Mouse (Mus musculus) megakaryocyte-erythroid progenitor cell, adult 5 weeks (primary cell): ENCODE data around the gene Olfr520. TPM values are rescaled to one million over a fixed set of nuclear protein-coding genes. Genes with fewer than 3 reads are reported as not detected.

Experiments used
- polyA plus RNA-seq: library from polyadenylated mRNA; stranded (reverse); fragments of >175 nt; gene quantifications from 2 replicates; pipeline ENCODE4 v1.2.3, GENCODE M21; 2012

Olfr520 gene
- not detected in 2 replicates for polyA plus RNA-seq

DNA sequence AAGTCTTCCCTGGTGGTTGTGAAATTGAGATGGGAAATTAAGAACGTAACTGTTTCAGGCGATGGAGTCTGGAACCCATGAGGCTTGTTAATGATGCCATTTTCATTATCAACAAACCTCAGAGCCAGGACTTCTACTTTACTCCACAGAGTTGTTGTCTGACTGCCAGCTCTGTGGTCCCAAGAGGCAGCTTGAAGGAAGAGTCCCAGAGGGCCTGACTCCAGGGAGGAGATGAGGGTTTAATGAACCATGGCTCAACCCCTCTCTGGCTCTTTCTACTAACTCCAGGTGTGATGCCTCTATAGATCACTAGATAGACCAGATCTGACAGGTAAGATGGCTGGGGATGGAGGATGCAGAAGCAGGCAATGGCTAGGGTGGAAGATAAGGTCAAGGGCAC is at the start of gene Olfr520:
Gene Olfr520, plus strand, starts transcription at position 301 of the 400 bp plus-strand sequence.

GRCm38 (mm10) chr7:99711166-99711565 is 18.9 kb upstream of the Olfr520 start, which contains the start of gene Slco2b1:
Slco2b1 (minus strand) TSS chr7:99711340.

GRCm38 (mm10) chr7:99763207-99763606 is 33.1 kb downstream of the Olfr520 start, which contains the start of gene Olfr521:
Olfr521 (plus strand) TSS chr7:99763507.

Other genes starting within 250 kb of the Olfr520 start
- 479 and 484 TPM in 2 replicates for gene Rps3, start 246.5 kb upstream of the Olfr520 start, polyA plus RNA-seq
- gene Arrb1, start 194.8 kb upstream of the Olfr520 start, polyA plus RNA-seq: 40.7 and 44.1 TPM in 2 replicates
- gene Tpbgl, start 103.2 kb upstream of the Olfr520 start, polyA plus RNA-seq: 0.04 and 0.22 TPM in 2 replicates
- gene Slco2b1, start 18.9 kb upstream of the Olfr520 start, polyA plus RNA-seq: 0.17 and 0.35 TPM in 2 replicates
- gene Olfr521, start 33.2 kb downstream of the Olfr520 start, polyA plus RNA-seq: not detected in 2 replicates
- gene Neu3, start 98.1 kb downstream of the Olfr520 start, polyA plus RNA-seq: 1.1 and 1.3 TPM in 2 replicates
- gene Xrra1, start 128.8 kb downstream of the Olfr520 start, polyA plus RNA-seq: 0.03 and 0.05 TPM in 2 replicates
- 144 and 167 TPM in 2 replicates for gene Spcs2, start 133.2 kb downstream of the Olfr520 start, polyA plus RNA-seq